Mouse (Mus musculus): ENCODE measurements at regions not wholly inside any gene's neighbourhood (a gene's known extent, or its start where the extent isn't known, plus 50 kb on each side); places are given as distances from the start of the nearest gene placed in this dataset.
A peak's percentile ranks its signal among the peaks of the same experiment; 100 is the strongest.

- H3K4me2 ChIP-seq (ENCODE audit: low read depth, severe bottlenecking) = no peak overlapping the region
- 18% methylated on average over 1 of the region's 1 CpGs for WGBS
- DNase-seq (ENCODE audit: low spot score) (no peak), ATAC-seq (ENCODE audit: insufficient number of reproducible peaks, low FRiP score, low TSS enrichment, low read depth) (no peak)
- H3K27me3 ChIP-seq (ENCODE audit: control insufficient read depth, insufficient read depth, low read length) = no peaks in the 10 kb centered on the region
- H3K9me3 ChIP-seq (ENCODE audit: control insufficient read depth, low read length) = no peaks in the 10 kb centered on the region
- H3K27ac ChIP-seq (replicated peaks; ENCODE audit: low read depth, low read length) = no peak overlapping the region
- no peak overlapping the region for H3K9ac ChIP-seq (ENCODE audit: low read length)
- H3K4me1 ChIP-seq (ENCODE audit: control insufficient read depth, insufficient read depth, low read length) = no peaks in the 10 kb centered on the region
- H3K36me3 ChIP-seq (ENCODE audit: control insufficient read depth, insufficient read depth, low read length) = no peaks in the 10 kb centered on the region
- H3K4me3 ChIP-seq (ENCODE audit: low read depth, low read length) = no peak overlapping the region
These were observed 452.6 kb upstream of the Agtr1b start for GRCm38 (mm10) chr3:20819586-20819985.

DNA sequence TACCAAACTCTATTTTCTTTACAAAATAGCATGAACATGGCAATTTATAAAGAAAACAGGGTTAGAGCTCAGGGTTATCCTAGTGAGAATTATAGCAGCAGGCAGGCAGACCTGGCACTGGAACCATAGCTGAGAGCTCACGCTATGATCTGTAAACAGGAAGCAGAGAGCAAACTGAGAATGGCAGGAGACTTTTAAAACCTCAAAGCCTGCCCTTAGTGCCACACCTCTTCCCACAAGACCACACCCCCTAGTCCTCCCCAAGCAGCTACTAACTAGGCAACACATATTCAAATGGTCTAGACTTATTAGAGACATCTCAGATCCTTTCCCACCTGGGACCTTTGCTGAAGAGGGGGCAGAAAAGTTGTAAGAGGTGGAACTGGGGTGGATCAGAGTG is 449.6 kb upstream of the Agtr1b start:
- 36% methylated on average over 1 of the region's 1 CpGs for WGBS
- ATAC-seq (ENCODE audit: insufficient number of reproducible peaks, low FRiP score, low TSS enrichment, low read depth) = no peak

DNA sequence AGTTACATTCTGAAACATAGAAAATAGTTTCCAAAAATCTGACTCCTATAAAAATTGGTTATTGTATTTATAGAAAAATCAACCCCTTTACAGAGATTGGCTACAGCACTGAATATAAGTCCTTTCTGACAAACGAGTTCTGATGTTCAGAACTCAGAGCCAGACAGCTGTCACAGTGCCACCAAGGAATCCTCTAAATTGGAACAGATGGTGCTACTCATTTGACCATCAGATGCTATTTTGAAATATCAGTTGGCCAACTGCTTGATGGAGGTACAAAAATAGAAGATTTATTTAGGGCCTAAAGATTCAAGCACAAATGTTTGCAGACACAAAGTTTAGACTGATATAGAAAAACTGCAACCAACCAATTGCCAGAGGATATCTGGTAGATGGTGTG is 427.3 kb upstream of the Agtr1b start:
- WGBS = 65% methylated on average over 1 of the region's 1 CpGs
- Histone ChIP-seq H3K36me3 (ENCODE audit: control insufficient read depth, insufficient read depth, low read length) (no peaks in the 10 kb centered on the region), H3K27me3 (ENCODE audit: control insufficient read depth, insufficient read depth, low read length) (no peaks in the 10 kb centered on the region), H3K4me2 (ENCODE audit: low read depth, severe bottlenecking) (no peak overlapping the region), H3K9me3 (ENCODE audit: control insufficient read depth, low read length) (no peaks in the 10 kb centered on the region), H3K4me1 (ENCODE audit: control insufficient read depth, insufficient read depth, low read length) (no peaks in the 10 kb centered on the region), H3K9ac (ENCODE audit: low read length) (no peak overlapping the region), H3K4me3 (ENCODE audit: low read depth, low read length) (no peak overlapping the region), H3K27ac (replicated peaks; ENCODE audit: low read depth, low read length) (no peak overlapping the region)
- no peak for DNase-seq (ENCODE audit: low spot score)
- no peak for ATAC-seq (ENCODE audit: insufficient number of reproducible peaks, low FRiP score, low TSS enrichment, low read depth)

More for the DNA sequence above, 449.6 kb upstream of the Agtr1b start:
- no peaks in the 10 kb centered on the region for H3K36me3 ChIP-seq (ENCODE audit: control insufficient read depth, insufficient read depth, low read length)
- no peak overlapping the region for H3K9ac ChIP-seq (ENCODE audit: low read length)
- no peak overlapping the region for H3K4me3 ChIP-seq (ENCODE audit: low read depth, low read length)
- no peaks in the 10 kb centered on the region for H3K27me3 ChIP-seq (ENCODE audit: control insufficient read depth, insufficient read depth, low read length)
- no peak overlapping the region for H3K4me2 ChIP-seq (ENCODE audit: low read depth, severe bottlenecking)
- no peaks in the 10 kb centered on the region for H3K4me1 ChIP-seq (ENCODE audit: control insufficient read depth, insufficient read depth, low read length)
- H3K9me3 ChIP-seq (ENCODE audit: control insufficient read depth, low read length) = no peaks in the 10 kb centered on the region
- DNase-seq (ENCODE audit: low spot score) = no peak
- no peak overlapping the region for H3K27ac ChIP-seq (replicated peaks; ENCODE audit: low read depth, low read length)

DNA sequence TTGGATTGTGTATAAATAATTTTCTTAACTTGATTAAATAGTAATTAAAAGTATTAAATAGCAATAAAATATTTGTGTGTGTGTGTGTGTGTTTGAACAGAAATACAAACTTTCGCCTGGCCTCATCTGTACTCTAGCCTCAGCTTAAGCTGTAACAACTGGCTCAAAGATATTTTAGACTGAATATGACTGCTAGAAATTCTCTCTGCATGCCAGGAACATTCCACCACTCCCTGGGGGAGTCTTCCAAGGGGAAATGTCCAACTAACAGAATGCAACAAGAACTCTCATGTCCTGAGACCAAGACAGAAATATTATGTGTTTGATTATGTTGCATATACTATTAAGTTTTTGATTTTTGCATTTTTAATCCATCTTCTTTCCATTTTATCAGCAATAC is 425.5 kb upstream of the Agtr1b start:
- WGBS = 88% methylated on average over 1 of the region's 1 CpGs
- Histone ChIP-seq H3K27ac (replicated peaks; ENCODE audit: low read depth, low read length) (no peak overlapping the region), H3K9me3 (ENCODE audit: control insufficient read depth, low read length) (no peaks in the 10 kb centered on the region), H3K4me2 (ENCODE audit: low read depth, severe bottlenecking) (no peak overlapping the region), H3K4me1 (ENCODE audit: control insufficient read depth, insufficient read depth, low read length) (no peaks in the 10 kb centered on the region), H3K9ac (ENCODE audit: low read length) (no peak overlapping the region), H3K36me3 (ENCODE audit: control insufficient read depth, insufficient read depth, low read length) (no peaks in the 10 kb centered on the region), H3K4me3 (ENCODE audit: low read depth, low read length) (no peak overlapping the region), H3K27me3 (ENCODE audit: control insufficient read depth, insufficient read depth, low read length) (no peaks in the 10 kb centered on the region)
- ATAC-seq (ENCODE audit: insufficient number of reproducible peaks, low FRiP score, low TSS enrichment, low read depth) (no peak), DNase-seq (ENCODE audit: low spot score) (no peak)

GRCm38 (mm10) chr3:20777883-20778282 is 410.9 kb upstream of the Agtr1b start:
- H3K4me2 ChIP-seq (ENCODE audit: low read depth, severe bottlenecking) = no peak overlapping the region
- no peak overlapping the region for H3K9ac ChIP-seq (ENCODE audit: low read length)
- no peaks in the 10 kb centered on the region for H3K36me3 ChIP-seq (ENCODE audit: control insufficient read depth, insufficient read depth, low read length)
- no peak for DNase-seq (ENCODE audit: low spot score)
- no peak overlapping the region for H3K27ac ChIP-seq (replicated peaks; ENCODE audit: low read depth, low read length)
- no peak for ATAC-seq (ENCODE audit: insufficient number of reproducible peaks, low FRiP score, low TSS enrichment, low read depth)
- H3K27me3 ChIP-seq (ENCODE audit: control insufficient read depth, insufficient read depth, low read length) = no peaks in the 10 kb centered on the region
- no peak overlapping the region for H3K4me3 ChIP-seq (ENCODE audit: low read depth, low read length)
- no peaks in the 10 kb centered on the region for H3K4me1 ChIP-seq (ENCODE audit: control insufficient read depth, insufficient read depth, low read length)
- H3K9me3 ChIP-seq (ENCODE audit: control insufficient read depth, low read length) = no peaks in the 10 kb centered on the region

GRCm38 (mm10) chr3:20776964-20777304 is 410.0 kb upstream of the Agtr1b start:
- ATAC-seq (ENCODE audit: insufficient number of reproducible peaks, low FRiP score, low TSS enrichment, low read depth) = no peak
- no peaks in the 10 kb centered on the region for H3K9me3 ChIP-seq (ENCODE audit: control insufficient read depth, low read length)

GRCm38 (mm10) chr3:20776128-20776963 is 409.4 kb upstream of the Agtr1b start:
- ATAC-seq (ENCODE audit: insufficient number of reproducible peaks, low FRiP score, low TSS enrichment, low read depth) (0 out of 2 replicates have a peak, but pooled peaks have one; percentile 60), DNase-seq (ENCODE audit: low spot score) (no peak)
- H3K36me3 ChIP-seq (ENCODE audit: control insufficient read depth, insufficient read depth, low read length) = no peaks in the 10 kb centered on the region
- H3K4me2 ChIP-seq (ENCODE audit: low read depth, severe bottlenecking) = no peak overlapping the region
- WGBS = 71% methylated on average over 4 of the region's 4 CpGs
- no peak overlapping the region for H3K9ac ChIP-seq (ENCODE audit: low read length)
- no peaks in the 10 kb centered on the region for H3K4me1 ChIP-seq (ENCODE audit: control insufficient read depth, insufficient read depth, low read length)
- H3K9me3 ChIP-seq (ENCODE audit: control insufficient read depth, low read length) = no peaks in the 10 kb centered on the region
- no peak overlapping the region for H3K4me3 ChIP-seq (ENCODE audit: low read depth, low read length)
- no peaks in the 10 kb centered on the region for H3K27me3 ChIP-seq (ENCODE audit: control insufficient read depth, insufficient read depth, low read length)
- H3K27ac ChIP-seq (replicated peaks; ENCODE audit: low read depth, low read length) = no peak overlapping the region

More at GRCm38 (mm10) chr3:20776964-20777304, 410.0 kb upstream of the Agtr1b start:
- Histone ChIP-seq H3K27me3 (ENCODE audit: control insufficient read depth, insufficient read depth, low read length) (no peaks in the 10 kb centered on the region), H3K4me1 (ENCODE audit: control insufficient read depth, insufficient read depth, low read length) (no peaks in the 10 kb centered on the region), H3K36me3 (ENCODE audit: control insufficient read depth, insufficient read depth, low read length) (no peaks in the 10 kb centered on the region), H3K9ac (ENCODE audit: low read length) (no peak overlapping the region), H3K27ac (replicated peaks; ENCODE audit: low read depth, low read length) (no peak overlapping the region), H3K4me3 (ENCODE audit: low read depth, low read length) (no peak overlapping the region), H3K4me2 (ENCODE audit: low read depth, severe bottlenecking) (no peak overlapping the region)
- 89% methylated on average over 2 of the region's 2 CpGs for WGBS
- DNase-seq (ENCODE audit: low spot score) = no peak

DNA sequence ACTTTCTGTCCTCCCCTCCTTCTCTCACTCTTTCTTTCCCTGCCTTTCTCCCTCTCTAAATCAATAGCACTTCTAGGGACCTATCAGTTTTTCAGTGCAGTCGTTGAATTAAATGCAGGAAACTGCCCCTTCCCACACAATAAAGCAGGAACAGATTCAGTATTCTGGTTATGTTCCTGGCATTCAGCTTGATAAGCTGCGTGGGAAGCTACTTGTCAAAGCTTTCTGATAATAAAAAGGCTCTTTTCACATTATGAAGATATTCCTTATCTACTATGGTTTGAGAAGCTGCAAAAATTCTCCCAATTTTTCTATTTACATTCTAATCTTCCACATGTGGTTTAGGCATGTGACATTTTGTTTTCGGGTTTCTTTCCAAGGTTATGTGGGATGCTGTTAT is 367.3 kb upstream of the Agtr1b start:
- no peak overlapping the region for H3K9ac ChIP-seq (ENCODE audit: low read length)
- H3K9me3 ChIP-seq (ENCODE audit: control insufficient read depth, low read length) = no peaks in the 10 kb centered on the region
- H3K36me3 ChIP-seq (ENCODE audit: control insufficient read depth, insufficient read depth, low read length) = no peaks in the 10 kb centered on the region
- H3K27me3 ChIP-seq (ENCODE audit: control insufficient read depth, insufficient read depth, low read length) = no peaks in the 10 kb centered on the region
- no peak overlapping the region for H3K27ac ChIP-seq (replicated peaks; ENCODE audit: low read depth, low read length)
- ATAC-seq (ENCODE audit: insufficient number of reproducible peaks, low FRiP score, low TSS enrichment, low read depth) (no peak), DNase-seq (ENCODE audit: low spot score) (no peak)
- H3K4me1 ChIP-seq (ENCODE audit: control insufficient read depth, insufficient read depth, low read length) = no peaks in the 10 kb centered on the region
- no peak overlapping the region for H3K4me3 ChIP-seq (ENCODE audit: low read depth, low read length)
- no peak overlapping the region for H3K4me2 ChIP-seq (ENCODE audit: low read depth, severe bottlenecking)
- 81% methylated on average over 3 of the region's 3 CpGs for WGBS

DNA sequence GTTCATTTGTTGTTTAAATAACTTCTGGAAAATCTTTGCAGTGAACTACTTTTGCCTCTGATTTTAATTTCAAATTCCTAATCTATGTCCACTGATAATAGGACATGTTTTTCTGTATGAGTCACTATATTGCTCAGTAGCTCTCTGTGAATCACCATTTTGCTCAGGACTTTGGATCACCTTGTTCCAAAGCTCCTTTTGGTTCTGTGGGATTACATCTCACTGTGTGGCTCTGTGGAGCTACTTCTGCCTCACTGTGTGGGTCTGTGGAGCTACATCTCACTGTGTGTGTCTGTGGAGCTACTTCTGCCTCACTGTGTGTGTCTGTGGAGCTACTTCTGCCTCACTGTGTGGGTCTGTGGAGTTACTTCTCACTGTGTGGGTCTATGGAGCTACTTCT is 365.0 kb upstream of the Agtr1b start:
- no peak overlapping the region for H3K4me3 ChIP-seq (ENCODE audit: low read depth, low read length)
- no peaks in the 10 kb centered on the region for H3K27me3 ChIP-seq (ENCODE audit: control insufficient read depth, insufficient read depth, low read length)
- DNase-seq (ENCODE audit: low spot score) (no peak), ATAC-seq (ENCODE audit: insufficient number of reproducible peaks, low FRiP score, low TSS enrichment, low read depth) (no peak)
- no peak overlapping the region for H3K4me2 ChIP-seq (ENCODE audit: low read depth, severe bottlenecking)
- H3K9ac ChIP-seq (ENCODE audit: low read length) = no peak overlapping the region
- H3K27ac ChIP-seq (replicated peaks; ENCODE audit: low read depth, low read length) = no peak overlapping the region
- no peaks in the 10 kb centered on the region for H3K36me3 ChIP-seq (ENCODE audit: control insufficient read depth, insufficient read depth, low read length)
- H3K4me1 ChIP-seq (ENCODE audit: control insufficient read depth, insufficient read depth, low read length) = no peaks in the 10 kb centered on the region
- H3K9me3 ChIP-seq (ENCODE audit: control insufficient read depth, low read length) = no peaks in the 10 kb centered on the region

All from limb, embryonic 11.5 days (tissue).